Mouse (Mus musculus) frontal cortex, adult 2 months (tissue): ENCODE data around the gene Cd7. TPM values are rescaled to one million over a fixed set of nuclear protein-coding genes. Genes with fewer than 3 reads are reported as not detected.
"Not testable (repeated sequence)": the region's sequence is repeated elsewhere in the genome, so short reads cannot be mapped to it uniquely, and the experiment has no call there.

Source experiments
- DNase-seq, 2 experiments: peaks; one replicate each; pipeline ENCODE4 v3.0.0; 2022; ENCODE audit warnings: low spot score in 1 of 2; ENCODE audit errors: extremely low spot score in 1 of 2
- polyA plus RNA-seq: library from polyadenylated mRNA; depleted of rRNA; stranded (reverse); fragments of >200 nt; gene quantifications from 2 replicates; pipeline ENCODE4 v1.2.3, GENCODE M21; 2012; rRNA removed

The Cd7 gene
- 1.5 and 1.8 TPM in 2 replicates for polyA plus RNA-seq

DNA sequence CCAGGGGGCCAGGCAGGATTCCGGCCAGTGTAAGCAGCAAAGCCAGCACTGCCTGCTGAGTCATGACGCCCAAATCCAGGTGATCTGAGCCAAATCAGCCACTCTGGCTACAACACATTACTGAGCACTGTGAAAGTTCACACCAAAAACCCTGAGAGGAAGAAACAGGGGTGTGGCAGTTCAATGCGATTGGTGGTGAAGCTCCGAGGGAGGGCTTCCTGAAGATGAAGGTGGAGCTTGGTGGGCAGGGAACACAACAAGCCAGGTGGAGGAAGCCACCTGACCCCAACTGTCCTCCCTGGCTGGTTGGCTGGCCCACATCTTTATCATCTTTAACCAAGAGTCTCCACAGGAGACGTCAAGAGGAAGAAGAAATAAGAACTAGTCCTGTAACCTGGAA lies at the start of gene Cd7:
Gene Cd7, minus strand, starts transcription at position 117 of the 400 bp plus-strand sequence.
- DNase-seq = no peak

DNA sequence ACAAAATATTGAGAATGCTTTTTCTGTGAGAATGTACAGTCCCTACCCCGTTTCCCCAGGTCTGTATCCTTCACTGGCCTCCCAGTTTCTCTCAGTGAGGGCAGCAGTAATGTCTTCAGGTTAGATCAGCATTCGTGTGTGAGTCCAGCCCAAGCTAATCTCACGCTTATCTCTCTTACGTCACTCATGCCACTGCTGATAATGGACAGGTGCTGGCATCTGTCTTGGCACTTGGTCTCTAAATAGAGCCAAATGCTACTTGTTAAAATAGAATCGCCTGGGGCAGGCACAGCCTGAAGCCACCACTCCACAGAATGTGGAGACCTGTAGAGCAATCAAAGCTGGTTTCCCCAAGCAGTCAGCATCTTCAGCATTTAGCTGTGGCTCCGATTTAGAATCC lies 49.8 kb upstream of the Cd7 start:
- DNase-seq = no peak

DNA sequence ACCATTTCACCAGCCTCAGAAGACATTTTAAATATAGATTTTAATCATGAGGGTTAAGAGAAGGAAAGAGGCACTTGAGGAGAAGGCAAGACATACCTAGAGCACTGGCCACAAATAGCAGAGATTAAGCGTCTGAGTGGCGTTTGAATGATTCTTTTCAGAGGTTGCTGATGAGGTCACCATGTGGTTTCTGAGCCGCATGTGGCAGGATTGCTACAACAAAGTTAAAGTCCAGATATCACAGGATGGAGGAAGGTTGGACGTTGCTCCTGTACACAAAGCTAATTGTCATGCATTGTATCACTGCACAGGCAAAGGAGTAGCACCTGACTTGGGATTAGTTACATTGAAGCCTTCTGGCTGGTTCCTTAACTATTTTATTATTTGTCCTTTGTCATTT lies 47.1 kb upstream of the Cd7 start:
- DNase-seq = no peak

DNA sequence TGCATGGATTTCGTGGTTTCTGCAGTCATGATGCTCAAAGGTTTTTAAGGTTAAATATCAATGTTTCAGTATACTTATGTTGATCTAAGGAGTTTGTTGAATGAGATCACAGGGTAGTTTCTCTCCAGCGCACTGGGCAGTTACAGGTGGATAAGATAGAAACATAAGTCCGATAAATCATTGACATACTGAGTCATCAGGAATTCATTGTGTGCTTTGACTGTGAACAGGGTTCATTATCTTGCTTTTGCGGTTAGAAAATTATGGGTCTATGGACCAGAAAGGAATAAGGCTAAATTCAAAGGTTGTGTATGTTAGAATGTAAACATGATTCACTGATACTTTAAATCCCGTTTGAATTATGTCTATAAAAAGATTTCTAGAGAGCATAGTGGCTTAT lies 46.0 kb upstream of the Cd7 start:
- DNase-seq = no peak

DNA sequence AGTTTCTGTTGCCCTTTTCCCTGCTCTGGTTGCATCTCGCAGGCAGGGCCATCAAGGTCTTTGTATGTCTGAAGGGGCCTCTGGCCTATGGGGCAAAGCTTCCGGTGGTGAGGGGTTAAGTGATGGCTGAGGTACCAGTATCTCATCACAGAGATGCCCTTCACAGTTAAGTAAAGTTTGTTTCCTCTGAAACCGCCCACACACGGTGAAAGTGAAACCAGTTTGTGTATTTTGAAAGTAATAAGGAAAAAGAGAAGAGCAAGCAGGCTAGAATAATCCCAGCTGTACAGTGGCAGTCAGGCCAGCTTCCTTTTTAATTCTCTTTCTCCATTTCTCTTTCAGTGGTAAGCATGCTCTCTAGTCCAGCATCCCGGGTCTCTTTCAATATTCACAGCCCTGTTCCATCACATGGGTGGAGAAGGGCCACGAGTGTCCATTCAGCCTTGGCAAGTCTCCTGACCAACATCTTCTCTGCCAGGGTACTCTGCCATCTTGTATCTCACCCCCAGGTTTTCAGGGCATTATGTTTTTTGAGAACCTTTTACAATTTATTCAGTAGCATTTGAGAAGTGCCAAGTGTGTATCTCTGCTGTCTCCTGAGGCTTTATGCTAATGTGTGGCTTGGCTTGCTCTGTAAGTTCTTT lies 43.8 kb upstream of the Cd7 start:
- peak in 1 of 2 experiments; percentile 6 for DNase-seq

DNA sequence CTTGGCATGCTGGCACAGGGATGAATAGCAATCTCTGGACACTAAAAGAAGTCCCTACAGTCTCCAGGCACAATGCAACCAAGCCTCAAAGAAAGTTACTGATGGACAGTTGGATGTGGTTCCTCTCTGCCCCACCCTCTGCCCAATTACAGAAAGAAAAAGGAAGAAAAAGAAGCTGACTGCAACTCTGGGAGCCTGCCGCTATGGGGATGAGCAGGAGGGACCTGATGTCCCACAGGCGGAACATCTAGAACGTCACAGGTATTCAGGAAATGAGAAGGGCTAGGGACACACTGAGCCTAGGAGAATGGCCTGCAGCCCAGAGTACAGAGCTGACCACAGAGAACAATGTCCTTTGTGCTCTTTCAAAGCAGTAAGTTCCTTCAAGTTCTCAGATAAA lies 43.0 kb upstream of the Cd7 start:
- DNase-seq = no peak

DNA sequence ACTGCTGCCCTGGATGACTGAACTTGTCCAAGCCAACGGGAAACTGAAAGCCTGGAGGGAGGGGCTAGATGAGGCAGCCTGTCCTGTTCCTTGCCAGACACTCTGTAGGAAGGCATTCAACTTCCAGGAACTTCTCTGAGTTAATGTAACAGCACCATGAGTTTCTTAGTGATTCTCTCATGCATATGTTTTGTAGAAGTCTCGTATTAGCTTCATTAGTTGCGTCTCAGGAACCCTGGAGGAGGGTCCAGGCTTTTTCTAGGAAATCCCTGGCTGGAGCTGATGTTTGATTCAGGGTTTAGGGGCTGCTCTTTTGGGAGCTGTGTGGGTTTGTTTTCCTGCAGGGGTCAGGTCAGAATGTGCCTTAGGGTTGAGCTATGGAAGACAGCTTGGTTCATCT lies 41.9 kb upstream of the Cd7 start, which contains the start of gene Sectm1a:
Gene Sectm1a, minus strand, starts transcription at position 101 of the 400 bp plus-strand sequence.
- DNase-seq = no peak

DNA sequence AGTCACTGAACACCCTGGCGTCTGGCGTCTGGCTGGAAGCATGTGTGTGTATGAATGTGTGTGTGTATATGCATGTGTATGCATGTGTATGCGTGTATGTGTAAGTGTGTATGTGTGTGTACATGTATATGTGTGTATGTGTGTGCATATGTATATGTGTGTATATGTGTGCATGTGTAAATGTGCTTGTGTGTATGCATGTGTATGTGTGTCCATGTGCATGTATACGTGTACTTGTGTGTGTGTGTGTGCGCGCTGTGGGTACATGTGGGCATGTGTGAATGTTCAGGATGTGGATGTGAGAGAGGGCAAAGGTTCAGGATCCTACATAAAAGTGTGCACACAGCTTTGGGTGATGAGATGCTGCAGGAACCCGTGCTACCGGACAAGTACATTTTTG lies 41.1 kb upstream of the Cd7 start:
- DNase-seq = no peak

DNA sequence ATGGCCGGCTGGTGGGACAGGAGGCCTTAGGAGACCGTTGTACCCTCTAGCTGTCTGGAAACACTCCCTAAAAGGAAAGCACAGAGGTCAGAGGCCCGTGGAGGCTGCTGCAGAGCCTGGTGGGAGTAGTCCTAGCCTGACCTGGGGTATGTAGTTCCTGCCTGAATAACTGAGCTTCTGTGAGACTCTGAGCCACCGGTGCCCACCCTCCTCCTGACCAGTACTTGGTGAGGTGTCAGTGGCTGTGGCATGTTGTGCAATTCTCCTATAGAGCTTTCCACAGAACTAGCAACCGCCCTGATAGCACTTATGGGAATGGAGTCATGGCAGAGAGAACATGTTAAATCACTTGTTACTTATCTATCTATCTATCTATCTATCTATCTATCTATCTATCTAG lies 36.4 kb upstream of the Cd7 start:
- no peak for DNase-seq

DNA sequence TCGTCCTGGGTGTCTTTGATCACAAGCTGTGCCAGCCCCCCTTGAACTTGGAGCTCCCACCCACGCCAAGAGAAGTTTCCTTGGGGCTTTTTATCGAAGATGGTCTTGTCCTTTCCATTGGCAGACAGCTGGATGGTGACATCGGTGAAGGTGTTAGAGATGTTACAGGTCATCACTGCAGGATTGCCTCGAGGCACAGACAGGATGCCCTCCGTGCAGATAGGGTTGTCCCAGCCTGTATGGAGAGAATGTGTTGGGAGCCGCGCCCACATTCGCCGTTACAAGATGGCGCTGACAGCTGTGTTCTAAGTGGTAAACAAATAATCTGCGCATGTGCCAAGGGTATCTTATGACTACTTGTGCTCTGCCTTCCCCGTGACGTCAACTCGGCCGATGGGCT lies 30.4 kb upstream of the Cd7 start:
- DNase-seq = not testable (repeated sequence)

DNA sequence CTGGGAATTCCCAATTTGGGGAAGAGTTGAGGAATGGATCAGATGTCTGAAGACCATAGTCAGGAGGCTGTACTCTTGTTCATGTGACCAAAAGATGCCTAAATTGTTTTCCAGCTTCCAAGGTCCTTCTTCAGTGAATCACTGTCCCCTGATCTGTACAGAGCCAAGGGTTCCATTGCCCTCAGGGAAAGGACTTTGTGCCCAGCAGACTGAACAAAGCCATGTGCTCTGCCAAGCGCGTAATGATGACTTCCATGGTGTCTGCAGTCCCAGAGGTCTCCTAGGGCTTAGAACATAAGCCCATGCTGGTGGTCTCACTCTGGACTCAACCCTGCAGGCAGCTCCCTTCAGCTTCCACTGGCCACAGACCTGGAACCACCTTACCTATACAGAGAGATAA lies 28.7 kb upstream of the Cd7 start:
- DNase-seq = no peak

DNA sequence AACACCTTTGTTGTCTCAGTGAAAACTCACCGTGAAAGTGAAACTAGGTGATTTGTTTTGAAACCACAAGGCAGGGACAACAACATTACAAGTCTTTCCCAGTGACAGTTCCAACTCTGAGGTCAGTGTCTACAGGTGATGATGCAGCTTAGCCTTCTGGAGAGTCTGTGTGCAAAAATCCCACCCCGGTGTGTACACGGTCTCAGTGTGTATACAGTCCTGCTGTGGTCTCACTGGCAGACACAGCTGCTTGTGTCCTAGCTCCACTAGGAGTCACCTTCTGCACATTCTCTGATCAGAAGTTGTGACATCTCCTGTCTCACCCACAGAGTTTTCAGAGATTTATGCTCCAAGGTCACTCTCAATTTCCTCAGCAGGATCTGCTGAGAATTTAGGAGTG lies 25.0 kb upstream of the Cd7 start:
- no peak for DNase-seq

DNA sequence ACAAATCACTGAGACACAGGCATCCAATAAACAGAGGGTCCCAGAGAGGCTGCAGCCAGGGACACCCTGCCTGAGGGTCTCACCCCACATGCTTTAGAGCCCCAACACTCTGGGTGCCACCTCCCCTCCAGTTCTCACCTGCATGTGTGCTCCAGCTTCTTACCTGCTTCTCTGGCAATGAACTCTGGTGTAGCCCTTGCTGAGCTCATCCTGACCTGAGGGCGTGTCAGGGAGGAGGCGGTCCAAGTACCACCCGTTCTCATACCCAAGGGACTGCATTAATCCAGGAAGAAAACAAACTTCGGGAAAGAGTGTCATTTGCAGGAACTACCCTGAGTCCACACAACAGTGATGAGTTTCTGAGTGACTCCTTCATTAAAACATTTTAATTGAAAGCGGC lies 24.2 kb upstream of the Cd7 start, which contains the start of gene Sectm1b:
Gene Sectm1b, minus strand, starts transcription at position 191 of the 400 bp plus-strand sequence.
- DNase-seq = no peak

DNA sequence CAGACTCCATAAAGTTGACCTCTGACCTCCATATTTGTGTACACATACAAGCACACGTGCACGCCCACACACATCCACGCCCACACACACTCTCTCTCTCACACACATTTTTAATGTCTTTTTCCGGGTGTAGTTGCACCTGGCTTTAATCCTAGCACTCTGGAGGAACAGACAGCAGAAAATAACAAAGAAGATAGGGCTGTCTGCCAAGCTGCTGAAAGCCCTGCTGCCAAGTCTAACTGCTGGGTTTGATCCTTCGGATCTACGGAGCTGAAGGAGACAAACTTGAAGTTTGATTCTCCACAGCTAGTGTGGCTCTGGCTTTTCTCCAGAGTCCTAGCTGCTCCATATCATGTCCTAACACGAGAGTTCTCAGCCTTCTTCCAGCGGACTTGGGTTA lies 22.4 kb upstream of the Cd7 start:
- peak in 1 of 2 experiments; percentile 23 for DNase-seq

DNA sequence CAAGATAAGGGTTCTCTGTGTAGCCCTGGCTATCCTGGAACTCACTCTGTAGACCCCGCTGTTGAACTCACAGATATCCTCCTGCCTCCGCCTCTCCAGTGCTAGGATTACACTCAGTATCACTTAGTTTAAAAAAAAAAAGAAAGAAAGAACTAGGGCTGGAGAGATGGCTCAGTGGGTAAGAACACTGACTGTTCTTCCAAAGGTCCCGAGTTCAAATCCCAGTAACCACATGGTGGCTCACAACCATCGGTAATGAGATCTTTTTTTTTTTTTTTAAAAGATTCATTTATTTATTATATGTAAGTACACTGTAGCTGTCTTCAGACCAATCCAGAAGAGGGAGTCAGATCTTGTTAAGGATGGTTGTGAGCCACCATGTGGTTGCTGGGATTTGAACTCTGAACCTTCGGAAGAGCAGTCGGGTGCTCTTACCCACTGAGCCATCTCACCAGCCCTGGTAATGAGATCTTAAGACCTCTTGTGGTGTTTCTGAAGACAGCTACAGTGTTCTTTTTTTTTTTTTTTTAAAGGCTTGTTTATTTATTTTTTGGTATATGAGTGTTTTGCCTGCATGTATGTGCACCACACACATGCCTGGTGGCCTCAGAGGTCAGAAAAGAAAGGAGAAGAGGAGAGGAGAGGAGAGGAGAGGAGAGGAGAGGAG lies 21.3 kb upstream of the Cd7 start:
- DNase-seq = not testable (repeated sequence)

DNA sequence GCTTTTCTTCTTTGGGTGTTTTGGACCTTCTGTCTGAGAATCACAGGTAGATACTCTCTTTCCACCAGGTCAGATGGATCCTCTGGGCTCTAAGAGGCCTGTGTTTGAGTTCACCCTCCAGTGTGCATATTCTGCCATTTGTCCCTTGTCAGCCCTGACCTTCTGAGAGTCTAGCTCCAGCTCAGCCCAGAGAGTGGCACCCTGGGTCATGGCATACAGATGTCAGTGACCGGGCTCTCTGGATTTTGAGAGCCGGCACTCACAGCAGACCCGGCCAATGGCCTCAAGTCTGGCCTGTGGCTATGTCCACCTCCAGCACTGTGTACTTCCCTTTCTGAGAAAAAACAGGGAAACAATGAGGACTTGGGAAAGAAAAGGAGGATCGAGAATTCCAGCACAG lies 20.3 kb upstream of the Cd7 start:
- DNase-seq = no peak

DNA sequence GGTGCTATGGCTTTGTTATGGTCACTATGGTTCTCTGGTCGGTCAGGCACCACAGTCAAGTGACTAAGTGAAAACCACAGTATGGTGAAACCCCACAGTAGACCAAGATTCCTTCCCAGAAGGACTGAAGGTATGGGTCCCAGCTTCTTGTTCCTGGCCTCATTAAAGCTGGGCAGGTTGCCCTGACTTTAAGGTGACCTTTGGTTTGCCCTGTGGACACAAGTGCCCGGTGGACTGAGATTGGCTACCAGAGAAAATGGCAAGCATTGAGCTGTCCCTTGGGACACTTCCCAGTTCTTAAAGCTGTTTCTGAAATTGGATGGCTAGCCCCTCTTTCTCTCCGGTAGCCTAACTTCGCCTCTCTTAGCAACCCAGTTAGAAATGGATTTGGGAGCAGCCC lies 19.7 kb upstream of the Cd7 start:
- DNase-seq = no peak

DNA sequence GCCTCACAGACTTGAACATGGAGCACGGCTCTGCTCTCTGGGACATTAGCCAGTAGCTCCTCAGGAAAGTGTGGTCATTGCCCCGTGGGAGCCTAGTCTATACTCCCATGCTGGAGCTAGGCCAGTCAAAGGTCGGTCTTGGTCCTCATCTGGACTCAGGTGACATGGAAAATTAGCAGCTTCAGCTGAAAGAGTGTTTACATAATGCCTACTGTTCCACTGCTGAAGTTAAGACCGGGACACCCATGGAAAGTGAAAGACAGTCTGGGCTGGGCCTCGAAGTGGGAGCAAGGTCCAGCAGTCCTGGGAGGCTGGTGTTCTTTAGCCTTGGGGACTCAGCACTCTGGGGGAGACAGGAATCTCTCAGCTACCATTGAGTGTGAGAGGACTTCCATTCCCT lies 18.9 kb upstream of the Cd7 start:
- DNase-seq = no peak

DNA sequence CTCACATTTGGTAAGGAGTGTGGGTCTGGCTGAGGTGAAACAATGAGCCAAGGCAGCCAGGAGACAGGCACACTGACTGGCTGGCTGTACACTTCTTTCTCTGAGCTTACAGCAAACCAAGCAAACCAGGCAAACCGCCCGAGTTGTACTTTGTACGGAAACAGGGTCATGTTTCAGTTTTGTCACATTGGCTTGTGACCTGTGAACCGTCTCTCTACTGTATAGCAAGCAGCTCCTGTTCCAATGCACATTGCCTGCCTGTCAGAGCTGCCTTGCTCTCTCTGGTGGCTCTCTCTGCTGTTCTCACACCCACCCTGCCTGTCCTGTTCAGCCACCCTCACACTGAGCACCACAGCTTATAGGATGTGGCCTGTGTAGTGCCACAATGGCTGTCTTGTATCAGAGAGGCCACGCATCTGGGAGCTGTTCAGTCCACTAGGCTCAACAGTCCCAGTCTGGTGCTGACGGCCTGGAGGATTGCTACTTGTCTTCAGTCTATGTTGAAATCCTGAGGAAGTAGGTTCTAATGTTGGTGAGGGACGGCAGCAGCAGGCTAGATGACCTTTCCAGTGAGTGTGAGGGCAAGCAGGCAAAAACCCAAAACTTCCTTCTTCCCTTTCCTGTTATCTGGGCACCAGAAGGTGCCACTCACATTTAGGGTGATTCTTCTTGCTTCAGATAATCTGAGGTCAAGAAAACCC lies 17.5 kb upstream of the Cd7 start:
- no peak for DNase-seq

DNA sequence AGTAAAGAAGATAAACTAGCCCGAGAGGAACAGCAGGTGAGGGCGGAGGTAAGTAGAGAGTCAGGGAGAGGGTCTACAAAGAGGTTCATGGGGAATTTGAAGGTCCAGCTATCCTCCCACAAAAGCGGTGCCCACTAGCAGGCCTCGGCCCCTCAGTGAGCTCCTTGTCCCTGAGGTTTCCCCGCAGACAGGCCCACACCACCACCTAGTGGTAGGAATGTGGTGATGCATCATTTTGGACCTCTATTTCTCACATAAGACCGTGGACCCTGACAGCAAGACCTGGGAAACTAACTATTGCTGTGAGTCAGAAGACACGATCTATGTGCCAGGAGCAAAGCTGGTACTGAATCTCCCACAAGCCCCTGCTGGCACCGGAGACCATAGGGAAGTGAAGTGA lies 14.3 kb upstream of the Cd7 start:
- DNase-seq = peak; percentile 51 to 91

DNA sequence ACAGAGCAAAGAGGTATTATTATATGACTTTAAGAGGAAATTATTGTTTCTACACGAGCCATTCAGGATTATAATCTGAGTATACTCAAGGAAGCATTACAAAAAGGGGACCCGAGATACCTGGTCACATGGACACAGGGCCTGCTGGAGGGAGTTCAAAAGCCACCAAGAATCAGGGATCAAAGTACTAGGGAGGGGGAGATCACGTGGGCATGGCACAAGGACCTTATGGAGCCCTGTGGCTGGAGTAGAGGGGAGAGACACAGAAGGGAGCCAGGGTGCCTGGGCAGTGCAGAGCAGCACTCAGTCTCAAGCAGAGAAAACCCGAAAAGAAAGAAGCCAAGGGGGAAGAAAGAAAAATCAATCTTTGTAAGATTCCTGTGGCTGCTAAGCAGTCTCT lies 13.2 kb upstream of the Cd7 start:
- no peak for DNase-seq

DNA sequence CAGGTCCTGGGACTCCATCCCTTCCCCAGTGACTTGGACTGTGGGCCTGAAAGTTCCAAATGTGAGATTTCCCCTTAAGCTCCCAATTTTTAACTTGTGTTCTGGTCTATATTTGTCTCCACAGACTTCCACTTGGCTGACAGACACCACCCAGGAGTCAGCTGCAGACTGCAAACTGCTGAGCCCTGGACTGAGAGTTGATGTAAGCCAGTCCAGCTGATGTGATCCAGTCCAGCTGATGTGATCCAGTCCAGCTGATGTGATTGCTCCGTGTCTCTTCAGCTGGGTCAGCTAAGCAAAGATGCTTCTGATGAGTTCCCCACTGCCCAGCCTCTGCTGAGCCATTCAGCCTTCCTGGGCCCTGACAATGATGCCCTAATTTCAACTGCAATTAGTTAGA lies 12.6 kb upstream of the Cd7 start:
- no peak for DNase-seq
